Mouse (Mus musculus) liver, adult 2 months (tissue): Measurements from ENCODE around the gene Traf2. TPM values are rescaled to one million over a fixed set of nuclear protein-coding genes. Genes with fewer than 3 reads are reported as not detected.

Source experiments
- DNase-seq: peaks from one replicate; pipeline ENCODE4 v3.0.0-alpha.2; 2011; ENCODE audit warnings: low read depth, low spot score; ENCODE audit errors: extremely low read depth
- H3K27ac ChIP-seq: fragments of 200-500 bp; replicated peaks from 2 replicates; pipeline ENCODE4 v1.5.1; 2012; ENCODE audit warnings: low read depth, mild to moderate bottlenecking, control low read depth, inconsistent platforms, low read length; ENCODE audit not compliant: insufficient read depth
- H3K27me3 ChIP-seq: fragments of 200-500 bp; 2 replicates; pipeline ENCODE4 v1.6.1; 2012; ENCODE audit warnings: mild to moderate bottlenecking, moderate library complexity, low read length, inconsistent platforms; ENCODE audit not compliant: control insufficient read depth, insufficient read depth
- H3K36me3 ChIP-seq: fragments of 200-500 bp; 2 replicates; pipeline ENCODE4 v1.6.1; 2012; ENCODE audit warnings: low read length, inconsistent platforms; ENCODE audit not compliant: control insufficient read depth, insufficient read depth
- H3K4me1 ChIP-seq: fragments of 200-500 bp; 2 replicates; pipeline ENCODE4 v1.6.1; 2011; ENCODE audit warnings: low read length; ENCODE audit not compliant: control insufficient read depth, insufficient read depth
- H3K4me3 ChIP-seq: fragments of 200-500 bp; 2 replicates; pipeline ENCODE4 v1.5.1; 2011; ENCODE audit warnings: low read depth, mild to moderate bottlenecking, control low read depth, low read length, moderate library complexity; ENCODE audit not compliant: insufficient read depth
- H3K79me2 ChIP-seq: fragments of 200-500 bp; 2 replicates; pipeline ENCODE4 v1.6.1; 2012; ENCODE audit warnings: inconsistent platforms, mild to moderate bottlenecking, low read length, moderate library complexity; ENCODE audit not compliant: control insufficient read depth, insufficient read depth
- H3K9ac ChIP-seq: fragments of 200-500 bp; 2 replicates; pipeline ENCODE4 v1.6.1; 2012; ENCODE audit warnings: low read depth, mild to moderate bottlenecking, control low read depth, inconsistent platforms, low read length
- CTCF ChIP-seq: fragments of 200-500 bp; IDR thresholded peaks from 2 replicates; pipeline ENCODE4 v1.5.1; 2011; ENCODE audit warnings: low read depth, low read length, control low read depth
- POLR2A ChIP-seq: fragments of 200-500 bp; IDR thresholded peaks from 2 replicates; pipeline ENCODE4 v1.6.1; 2011; ENCODE audit warnings: low read length, control low read depth; ENCODE audit not compliant: insufficient read depth; ENCODE audit errors: extremely low read depth
- WGBS: fragments of 180-500 bp; shearing (Covaris S2); methylation state at CpG from one replicate; pipeline ENCODE4 v1.1.7; 2018; 5-methylcytosine and 5-hydroxymethylcytosine counted together
- polyA plus RNA-seq: library from polyadenylated mRNA; depleted of rRNA; stranded (reverse); fragments of >200 nt; gene quantifications from 2 replicates; pipeline ENCODE4 v1.2.3, GENCODE M21; 2012; rRNA removed
- total RNA-seq: library from RNA; depleted of rRNA; stranded (reverse); fragments of >200 nt; gene quantifications from 2 replicates; pipeline ENCODE4 v1.2.3, GENCODE M21; 2014; rRNA removed

Traf2 gene
- total and polyA plus RNA-seq, 2 experiments = 4.0 to 9.9 TPM

DNA sequence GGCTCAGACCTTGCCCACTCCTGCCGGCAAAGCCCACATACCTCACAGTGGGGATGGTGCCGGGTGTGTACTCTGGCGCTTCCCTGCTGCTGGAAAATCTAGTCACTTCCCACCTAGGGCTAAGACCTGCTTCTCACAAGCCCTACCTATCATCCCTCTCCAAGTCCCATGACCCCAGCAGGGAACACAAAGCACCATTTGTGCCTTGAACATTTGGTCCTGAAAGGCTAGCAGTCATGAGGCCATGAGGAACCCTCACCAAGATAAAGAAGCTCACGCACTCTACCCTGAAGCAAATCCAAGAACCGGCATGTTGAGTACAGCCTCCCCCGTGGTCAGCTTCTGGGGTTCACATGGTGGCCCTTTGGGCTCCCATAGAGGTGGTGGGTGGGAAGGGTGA, 76.8 kb downstream of the Traf2 start, which contains the start of gene Ptgds:
Gene Ptgds (minus strand): TSS at position 78 of the 400 bp plus-strand sequence.
- H3K27ac ChIP-seq = no peak within 1 kb of the TSS
- no peak within 1 kb of the TSS for H3K9ac ChIP-seq
- WGBS = 71% methylated on average over 6 of the region's 6 CpGs

DNA sequence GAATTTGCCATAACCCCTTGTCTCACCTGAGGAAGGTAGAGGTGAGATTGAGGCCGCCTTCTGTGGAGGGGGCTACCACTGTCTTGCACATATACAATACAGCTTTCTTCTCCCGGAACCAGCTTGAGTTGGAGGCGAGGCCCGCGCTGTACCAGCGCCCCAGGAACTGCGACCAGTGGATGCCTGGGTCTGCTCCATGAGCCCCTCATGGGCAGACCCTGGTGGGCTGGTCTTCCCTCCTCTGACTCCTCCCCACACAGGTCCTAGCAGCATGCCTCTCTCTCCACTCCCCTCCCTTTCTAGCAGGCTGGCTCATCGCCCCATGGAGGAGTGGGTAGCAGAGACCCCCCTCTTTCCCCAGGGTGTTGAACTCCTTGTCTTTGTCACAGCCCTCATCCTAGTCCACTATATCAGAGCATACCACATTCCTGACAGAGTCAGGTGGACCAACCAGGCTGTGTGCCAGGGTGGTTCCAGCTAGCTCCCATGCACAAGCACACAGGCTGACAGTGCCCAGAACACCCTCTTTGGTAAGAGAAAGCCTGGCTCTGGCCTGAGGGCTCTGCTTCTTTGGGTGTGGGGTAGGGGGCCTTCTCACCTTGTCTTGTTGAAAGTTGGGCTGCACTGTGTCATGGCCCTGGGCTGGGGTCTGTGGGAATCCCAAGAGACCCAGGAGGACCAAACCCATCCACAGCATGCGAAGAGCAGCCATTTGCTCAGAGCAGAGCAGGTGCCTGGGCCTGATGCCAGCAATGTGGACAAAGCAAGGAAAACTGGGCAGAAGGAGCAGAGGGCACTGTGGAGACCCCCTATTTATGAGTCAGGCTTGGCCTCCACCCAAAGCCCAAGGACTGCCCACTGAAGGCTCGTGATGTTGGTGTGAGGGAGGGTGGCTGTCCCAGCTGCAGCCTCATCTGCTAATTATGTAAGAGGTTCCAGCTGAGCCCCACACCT, 77.5 kb downstream of the Traf2 start:
- no peak overlapping the region for H3K9ac ChIP-seq
- DNase-seq = no peak
- H3K79me2 ChIP-seq = no peaks in the 10 kb centered on the region
- TF ChIP-seq POLR2A (no peak), CTCF (no peak)
- no peak overlapping the region for H3K27ac ChIP-seq
- peaks cover 17% of the 10 kb centered on the region for H3K4me1 ChIP-seq
- H3K4me3 ChIP-seq = no peak overlapping the region
- no peaks in the 10 kb centered on the region for H3K36me3 ChIP-seq
- H3K27me3 ChIP-seq = no peaks in the 10 kb centered on the region
- WGBS = 89% methylated on average over 10 of the region's 10 CpGs

More for the DNA sequence above, 76.8 kb downstream of the Traf2 start, which contains the start of gene Ptgds:
- no peak within 1 kb of the TSS for H3K4me3 ChIP-seq
- H3K79me2 ChIP-seq = no peaks in the 10 kb centered on the region
- no peaks in the 10 kb centered on the region for H3K27me3 ChIP-seq
- peaks cover 17% of the 10 kb centered on the region for H3K4me1 ChIP-seq
- DNase-seq = no peak
- TF ChIP-seq POLR2A (no peak), CTCF (no peak)
- H3K36me3 ChIP-seq = no peaks in the 10 kb centered on the region

Other genes starting within 250 kb of the Traf2 start
Only the 30 nearest of the 33 such genes appear.
- gene Man1b1, start 214.6 kb downstream of the Traf2 start, total RNA-seq = 17.3 and 19.5 TPM in 2 replicates
- gene Man1b1, start 214.6 kb downstream of the Traf2 start, polyA plus RNA-seq = 8.1 TPM in 2 replicates
- 26.9 and 30.1 TPM in 2 replicates for gene Dpp7, start 190.6 kb downstream of the Traf2 start, total RNA-seq
- 28.6 and 45.1 TPM in 2 replicates for gene Dpp7, start 190.6 kb downstream of the Traf2 start, polyA plus RNA-seq
- 3.3 and 5.4 TPM in 2 replicates for gene Uap1l1, start 181.3 kb downstream of the Traf2 start, total RNA-seq
- gene Uap1l1, start 181.3 kb downstream of the Traf2 start, polyA plus RNA-seq = 3.0 and 8.1 TPM in 2 replicates
- 0.47 TPM in 1 of 2 replicates, not detected in the other for gene Sapcd2, start 174.6 kb downstream of the Traf2 start, total RNA-seq
- gene Sapcd2, start 174.6 kb downstream of the Traf2 start, polyA plus RNA-seq = not detected in 2 replicates
- 0.87 and 0.92 TPM in 2 replicates for gene Entpd2, start 151.1 kb downstream of the Traf2 start, total RNA-seq
- 5.6 and 9.7 TPM in 2 replicates for gene Entpd2, start 151.1 kb downstream of the Traf2 start, polyA plus RNA-seq
- 1.7 and 3.6 TPM in 2 replicates for gene Npdc1, start 147.6 kb downstream of the Traf2 start, total RNA-seq
- 8.4 and 8.9 TPM in 2 replicates for gene Npdc1, start 147.6 kb downstream of the Traf2 start, polyA plus RNA-seq
- 0.13 TPM in 1 of 2 replicates, not detected in the other for gene Fut7, start 123.7 kb downstream of the Traf2 start, total RNA-seq
- gene Fut7, start 123.7 kb downstream of the Traf2 start, polyA plus RNA-seq = 0.07 and 0.21 TPM in 2 replicates
- 11.1 and 13.4 TPM in 2 replicates for gene Abca2, start 118.2 kb downstream of the Traf2 start, total RNA-seq
- gene Abca2, start 118.2 kb downstream of the Traf2 start, polyA plus RNA-seq = 40.9 and 48.7 TPM in 2 replicates
- gene Clic3, start 90.1 kb downstream of the Traf2 start, total RNA-seq = 0.18 and 0.54 TPM in 2 replicates
- 6.2 and 9.2 TPM in 2 replicates for gene Clic3, start 90.1 kb downstream of the Traf2 start, polyA plus RNA-seq
- gene Paxx, start 85.8 kb downstream of the Traf2 start, total RNA-seq = 30.6 and 36.8 TPM in 2 replicates
- gene Paxx, start 85.8 kb downstream of the Traf2 start, polyA plus RNA-seq = 173 and 181 TPM in 2 replicates
- gene Ptgds, start 76.9 kb downstream of the Traf2 start, total RNA-seq = 7.7 and 8.9 TPM in 2 replicates
- 18.7 and 40.2 TPM in 2 replicates for gene Ptgds, start 76.9 kb downstream of the Traf2 start, polyA plus RNA-seq
- gene Lcn12, start 53.0 kb downstream of the Traf2 start, total RNA-seq = 0.40 TPM in 1 of 2 replicates, not detected in the other
- gene Lcn12, start 53.0 kb downstream of the Traf2 start, polyA plus RNA-seq = 0.25 and 0.27 TPM in 2 replicates
- gene Fbxw5, start 46.2 kb downstream of the Traf2 start, total RNA-seq = 18.6 and 24.0 TPM in 2 replicates
- gene Fbxw5, start 46.2 kb downstream of the Traf2 start, polyA plus RNA-seq = 18.8 and 19.4 TPM in 2 replicates
- gene C8g, start 45.2 kb downstream of the Traf2 start, total RNA-seq = 589 and 721 TPM in 2 replicates
- 881 and 939 TPM in 2 replicates for gene C8g, start 45.2 kb downstream of the Traf2 start, polyA plus RNA-seq
- 206 and 247 TPM in 2 replicates for gene Edf1, start 10.9 kb upstream of the Traf2 start, total RNA-seq
- gene Edf1, start 10.9 kb upstream of the Traf2 start, polyA plus RNA-seq = 153 and 186 TPM in 2 replicates
- gene Mamdc4, start 27.9 kb upstream of the Traf2 start, total RNA-seq = 7.5 and 7.8 TPM in 2 replicates
- 1.5 and 2.0 TPM in 2 replicates for gene Mamdc4, start 27.9 kb upstream of the Traf2 start, polyA plus RNA-seq
- 6.7 and 8.2 TPM in 2 replicates for gene Phpt1, start 28.3 kb upstream of the Traf2 start, total RNA-seq
- 38.3 and 39.4 TPM in 2 replicates for gene Phpt1, start 28.3 kb upstream of the Traf2 start, polyA plus RNA-seq
- not detected in 2 replicates for gene Ajm1, start 34.8 kb upstream of the Traf2 start, total RNA-seq
- 0.06 and 0.07 TPM in 2 replicates for gene Ajm1, start 34.8 kb upstream of the Traf2 start, polyA plus RNA-seq
- 11.7 and 15.4 TPM in 2 replicates for gene Rabl6, start 61.6 kb upstream of the Traf2 start, total RNA-seq
- gene Rabl6, start 61.6 kb upstream of the Traf2 start, polyA plus RNA-seq = 20.6 and 29.6 TPM in 2 replicates
- gene Ccdc183, start 70.7 kb upstream of the Traf2 start, total RNA-seq = under 0.01 and 0.07 TPM in 2 replicates
- gene Ccdc183, start 70.7 kb upstream of the Traf2 start, polyA plus RNA-seq = 0.06 TPM in 1 of 2 replicates, not detected in the other
- 40.0 and 40.9 TPM in 2 replicates for gene Tmem141, start 75.1 kb upstream of the Traf2 start, total RNA-seq
- 28.5 and 30.9 TPM in 2 replicates for gene Tmem141, start 75.1 kb upstream of the Traf2 start, polyA plus RNA-seq
- 35.4 and 63.2 TPM in 2 replicates for gene Fcna, start 81.1 kb upstream of the Traf2 start, total RNA-seq
- 27.1 and 36.5 TPM in 2 replicates for gene Fcna, start 81.1 kb upstream of the Traf2 start, polyA plus RNA-seq
- gene Lcn8, start 106.2 kb upstream of the Traf2 start, total RNA-seq = not detected in 2 replicates
- not detected in 2 replicates for gene Lcn8, start 106.2 kb upstream of the Traf2 start, polyA plus RNA-seq
- gene Lcn5, start 111.0 kb upstream of the Traf2 start, total RNA-seq = not detected in 2 replicates
- gene Lcn5, start 111.0 kb upstream of the Traf2 start, polyA plus RNA-seq = not detected in 2 replicates
- not detected in 2 replicates for gene Lcn6, start 129.8 kb upstream of the Traf2 start, total RNA-seq
- gene Lcn6, start 129.8 kb upstream of the Traf2 start, polyA plus RNA-seq = not detected in 2 replicates
- not detected in 2 replicates for gene Lcn10, start 135.8 kb upstream of the Traf2 start, total RNA-seq
- not detected in 2 replicates for gene Lcn10, start 135.8 kb upstream of the Traf2 start, polyA plus RNA-seq
- gene Obp2a, start 153.1 kb upstream of the Traf2 start, total RNA-seq = not detected in 2 replicates
- not detected in 2 replicates for gene Obp2a, start 153.1 kb upstream of the Traf2 start, polyA plus RNA-seq
- 1.0 and 1.9 TPM in 2 replicates for gene Bmyc, start 159.8 kb upstream of the Traf2 start, total RNA-seq
- 4.7 and 6.8 TPM in 2 replicates for gene Bmyc, start 159.8 kb upstream of the Traf2 start, polyA plus RNA-seq
- gene Obp2b, start 190.1 kb upstream of the Traf2 start, total RNA-seq = not detected in 2 replicates
- not detected in 2 replicates for gene Obp2b, start 190.1 kb upstream of the Traf2 start, polyA plus RNA-seq
- gene Lcn3, start 218.6 kb upstream of the Traf2 start, total RNA-seq = not detected in 2 replicates
- not detected in 2 replicates for gene Lcn3, start 218.6 kb upstream of the Traf2 start, polyA plus RNA-seq